Mouse (Mus musculus) midbrain, embryonic 13.5 days (tissue): ENCODE data around the gene Rbm4b. TPM values are rescaled to one million over a fixed set of nuclear protein-coding genes. Genes with fewer than 3 reads are reported as not detected.
A peak's percentile ranks its signal among the peaks of the same experiment; 100 is the strongest.

ENCODE experiments used
- ATAC-seq: fragments of 200-750 bp; cut with Nextera tagmentation; 2 replicates; pipeline ENCODE4 v1.8.0; 2017; ENCODE audit warnings: mild to moderate bottlenecking, moderate TSS enrichment, moderate library complexity
- H3K27ac ChIP-seq: fragments of 300-500 bp; sonication (generic); 2 replicates; pipeline ENCODE4 v1.5.1; 2015; ENCODE audit warnings: inconsistent platforms, mild to moderate bottlenecking, moderate library complexity
- H3K27me3 ChIP-seq: fragments of 300-500 bp; sonication (generic); 2 replicates; pipeline ENCODE4 v1.6.1; 2015; ENCODE audit warnings: mild to moderate bottlenecking, inconsistent platforms
- H3K36me3 ChIP-seq: fragments of 300-500 bp; sonication (generic); 2 replicates; pipeline ENCODE4 v1.6.1; 2015; ENCODE audit warnings: mild to moderate bottlenecking, inconsistent platforms
- H3K4me1 ChIP-seq: fragments of 300-500 bp; sonication (generic); replicated peaks from 2 replicates; pipeline ENCODE4 v1.6.1; 2015; ENCODE audit warnings: inconsistent platforms
- H3K4me2 ChIP-seq: fragments of 300-500 bp; sonication (generic); replicated peaks from 2 replicates; pipeline ENCODE4 v1.6.1; 2015; ENCODE audit warnings: moderate library complexity, mild to moderate bottlenecking, inconsistent platforms
- H3K4me3 ChIP-seq: fragments of 300-500 bp; sonication (generic); replicated peaks from 2 replicates; pipeline ENCODE4 v1.5.1; 2015; ENCODE audit warnings: mild to moderate bottlenecking, inconsistent platforms
- H3K9ac ChIP-seq: fragments of 300-500 bp; sonication (generic); replicated peaks from 2 replicates; pipeline ENCODE4 v1.6.1; 2015; ENCODE audit warnings: mild to moderate bottlenecking, inconsistent platforms
- H3K9me3 ChIP-seq: fragments of 300-500 bp; sonication (generic); 2 replicates; pipeline ENCODE4 v1.6.1; 2016; ENCODE audit warnings: mild to moderate bottlenecking, inconsistent platforms
- WGBS: fragments of 180-500 bp; shearing (Covaris S2); methylation state at CpG from one replicate; pipeline ENCODE4 v1.1.7; 2015; 5-methylcytosine and 5-hydroxymethylcytosine counted together
- polyA plus RNA-seq: library from polyadenylated mRNA; unstranded; fragments of >200 nt; fragmentation: Nextera tagmentation; extraction: Ambion mirVana; gene quantifications from 2 replicates; pipeline ENCODE4 v1.2.1, GENCODE M21; 2015

The Rbm4b gene
- polyA plus RNA-seq, 1 experiment from 2014 or later: 220 TPM

DNA sequence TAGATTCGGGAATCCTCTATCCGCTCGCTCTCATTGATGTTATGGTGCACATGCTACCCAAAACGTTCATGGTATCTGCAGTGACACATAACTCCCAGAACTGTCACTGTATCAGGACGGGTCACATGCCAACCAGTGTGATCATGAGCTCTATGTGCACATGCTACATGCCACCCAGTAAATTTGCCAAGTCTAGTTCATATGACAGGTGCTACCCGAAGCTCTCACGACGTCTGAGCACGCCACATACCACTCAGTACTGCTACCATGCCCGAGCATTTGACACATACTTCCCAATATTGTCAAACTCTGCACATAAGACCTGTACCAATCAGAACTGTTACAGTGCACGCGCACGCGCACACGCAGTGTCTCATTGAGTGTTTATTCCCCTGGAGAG, 36.2 kb upstream of the Rbm4b start:
- no peaks in the 10 kb centered on the region for H3K27me3 ChIP-seq
- no peak overlapping the region for H3K4me2 ChIP-seq
- H3K4me3 ChIP-seq: no peak overlapping the region
- no peaks in the 10 kb centered on the region for H3K9me3 ChIP-seq
- H3K27ac ChIP-seq: no peak overlapping the region
- H3K36me3 ChIP-seq: peaks cover 43% of the 10 kb centered on the region
- WGBS: 83% methylated on average over 15 of the region's 15 CpGs
- ATAC-seq: no peak
- H3K4me1 ChIP-seq: peaks cover 21% of the 10 kb centered on the region
- 0 out of 2 replicates have a peak overlapping the region, but pooled peaks have one; percentile 2 for H3K9ac ChIP-seq

DNA sequence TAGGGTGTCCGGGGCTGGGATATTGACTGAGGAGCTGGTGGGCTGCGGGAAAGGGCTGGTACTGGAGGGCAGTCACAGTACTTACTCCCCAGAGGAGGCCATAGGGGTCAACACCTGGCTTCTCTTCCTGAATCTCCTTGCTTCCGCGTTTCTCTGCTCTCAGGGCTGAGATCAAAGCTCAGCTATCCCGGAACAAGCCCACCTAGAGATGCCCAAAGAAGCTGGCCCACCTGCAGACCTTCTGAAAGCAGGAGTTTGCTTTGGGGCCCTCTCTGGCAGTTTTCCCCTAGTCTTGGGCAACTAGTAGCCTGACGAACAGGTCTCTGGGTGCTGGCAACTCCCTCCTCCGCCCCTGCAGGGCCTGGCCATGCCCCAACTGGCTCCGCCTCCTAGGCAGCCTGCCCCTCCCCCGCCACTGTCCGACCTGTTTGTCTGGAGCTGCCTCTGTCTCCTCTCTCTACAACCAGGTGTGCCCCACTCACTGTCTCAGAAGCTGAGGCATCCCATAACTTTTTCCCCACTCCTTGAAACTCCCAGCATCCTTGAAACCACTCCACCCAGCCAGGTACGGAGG, 35.5 kb upstream of the Rbm4b start:
- Histone ChIP-seq H3K4me3 (no peak overlapping the region), H3K4me1 (peaks cover 20% of the 10 kb centered on the region; the same call in 1 of the 2 replicates), H3K27ac (no peak overlapping the region), H3K27me3 (no peaks in the 10 kb centered on the region), H3K4me2 (no peak overlapping the region), H3K36me3 (peaks cover 49% of the 10 kb centered on the region), H3K9ac (0 out of 2 replicates have a peak overlapping the region, but pooled peaks have one; percentile 2), H3K9me3 (no peaks in the 10 kb centered on the region)
- WGBS: 26% methylated on average over 11 of the region's 11 CpGs
- ATAC-seq: 0 out of 2 replicates have a peak, but pooled peaks have one; percentile 48

DNA sequence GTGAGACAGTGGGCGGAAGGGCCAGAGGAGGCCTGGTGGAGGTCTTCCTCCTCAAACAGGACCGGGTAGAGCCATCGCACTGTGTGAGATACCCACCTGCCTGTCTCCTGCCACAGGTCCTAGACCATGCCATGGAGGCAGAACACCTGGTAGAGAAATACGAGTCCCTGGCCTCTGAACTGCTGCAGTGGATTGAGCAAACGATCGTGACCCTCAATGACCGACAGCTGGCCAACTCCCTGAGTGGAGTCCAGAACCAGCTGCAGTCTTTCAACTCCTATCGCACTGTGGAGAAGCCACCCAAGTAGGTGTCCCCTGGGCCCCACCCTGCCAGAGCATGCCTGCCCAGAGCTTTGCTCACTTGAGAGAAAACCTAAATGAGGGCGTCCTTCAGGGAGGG, 27.1 kb upstream of the Rbm4b start:
- H3K4me1 ChIP-seq: no peaks in the 10 kb centered on the region
- H3K27me3 ChIP-seq: no peaks in the 10 kb centered on the region
- peaks cover 96% of the 10 kb centered on the region for H3K36me3 ChIP-seq
- H3K9me3 ChIP-seq: no peaks in the 10 kb centered on the region
- no peak overlapping the region for H3K4me3 ChIP-seq
- H3K27ac ChIP-seq: no peak overlapping the region
- no peak overlapping the region for H3K4me2 ChIP-seq
- H3K9ac ChIP-seq: no peak overlapping the region
- ATAC-seq: no peak
- WGBS: 93% methylated on average over 9 of the region's 9 CpGs

DNA sequence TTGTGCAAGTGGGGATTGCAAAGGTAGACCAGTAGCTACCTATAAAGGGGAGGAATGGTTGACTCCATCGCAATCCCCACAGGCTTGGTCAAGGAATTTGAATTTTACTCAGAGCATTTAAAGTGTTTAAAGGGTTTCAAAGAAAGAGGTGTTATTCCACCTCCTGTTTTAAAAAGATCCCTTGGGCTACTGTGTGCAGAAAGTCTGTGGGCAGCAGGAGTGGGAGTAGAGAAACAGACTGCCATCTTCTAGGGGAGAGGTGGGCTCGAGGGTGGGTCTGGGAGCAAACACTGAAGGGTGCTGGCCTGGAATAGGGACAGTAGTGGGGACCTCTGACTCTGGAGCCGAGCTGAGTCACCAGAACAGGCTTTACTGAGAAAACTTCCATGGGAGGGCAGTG, 23.2 kb upstream of the Rbm4b start:
- H3K4me1 ChIP-seq: no peaks in the 10 kb centered on the region
- WGBS: 87% methylated on average over 3 of the region's 3 CpGs
- H3K27ac ChIP-seq: no peak overlapping the region
- H3K36me3 ChIP-seq: peaks cover 94% of the 10 kb centered on the region
- H3K4me2 ChIP-seq: no peak overlapping the region
- no peak overlapping the region for H3K4me3 ChIP-seq
- no peaks in the 10 kb centered on the region for H3K9me3 ChIP-seq
- no peak overlapping the region for H3K9ac ChIP-seq
- H3K27me3 ChIP-seq: no peaks in the 10 kb centered on the region
- ATAC-seq: no peak

DNA sequence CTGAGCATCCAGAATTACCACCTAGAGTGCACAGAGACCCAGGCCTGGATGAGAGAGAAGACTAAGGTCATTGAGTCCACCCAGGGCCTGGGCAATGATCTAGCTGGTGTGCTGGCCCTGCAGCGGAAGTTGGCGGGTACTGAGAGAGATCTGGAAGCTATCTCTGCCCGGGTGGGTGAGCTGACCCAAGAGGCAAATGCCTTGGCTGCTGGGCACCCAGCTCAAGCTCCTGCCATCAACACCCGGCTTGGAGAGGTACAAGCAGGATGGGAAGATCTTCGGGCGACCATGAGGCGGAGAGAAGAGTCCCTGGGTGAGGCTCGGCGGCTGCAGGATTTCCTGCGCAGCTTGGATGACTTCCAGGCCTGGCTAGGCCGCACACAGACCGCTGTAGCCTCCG, 18.4 kb upstream of the Rbm4b start:
- Histone ChIP-seq H3K4me3 (no peak overlapping the region), H3K9me3 (no peaks in the 10 kb centered on the region), H3K27me3 (no peaks in the 10 kb centered on the region), H3K27ac (no peak overlapping the region), H3K4me2 (no peak overlapping the region), H3K4me1 (no peaks in the 10 kb centered on the region), H3K36me3 (peaks cover 93% of the 10 kb centered on the region), H3K9ac (no peak overlapping the region)
- ATAC-seq: no peak
- 94% methylated on average over 13 of the region's 13 CpGs for WGBS

DNA sequence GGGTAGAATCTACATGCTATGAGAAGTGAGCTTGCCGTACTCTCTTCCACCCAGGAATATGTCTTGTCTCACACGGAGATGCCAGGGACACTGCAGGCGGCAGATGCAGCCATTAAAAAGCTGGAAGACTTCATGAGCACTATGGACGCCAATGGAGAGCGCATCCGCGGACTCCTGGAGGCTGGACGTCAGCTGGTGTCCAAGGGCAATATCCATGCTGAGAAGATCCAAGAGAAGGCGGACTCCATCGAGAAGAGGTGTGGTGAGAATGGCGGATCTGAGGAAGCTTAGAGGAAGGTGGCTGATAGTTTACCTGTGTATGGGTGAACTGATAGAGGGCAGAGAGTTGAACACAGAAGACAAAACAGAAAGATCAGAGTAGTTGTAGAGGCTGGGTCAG, 17.2 kb upstream of the Rbm4b start:
- Histone ChIP-seq H3K4me1 (no peaks in the 10 kb centered on the region), H3K36me3 (peaks cover 90% of the 10 kb centered on the region), H3K27me3 (no peaks in the 10 kb centered on the region), H3K9ac (no peak overlapping the region), H3K27ac (no peak overlapping the region), H3K4me3 (no peak overlapping the region), H3K9me3 (no peaks in the 10 kb centered on the region), H3K4me2 (no peak overlapping the region)
- 92% methylated on average over 11 of the region's 11 CpGs for WGBS
- ATAC-seq: no peak

DNA sequence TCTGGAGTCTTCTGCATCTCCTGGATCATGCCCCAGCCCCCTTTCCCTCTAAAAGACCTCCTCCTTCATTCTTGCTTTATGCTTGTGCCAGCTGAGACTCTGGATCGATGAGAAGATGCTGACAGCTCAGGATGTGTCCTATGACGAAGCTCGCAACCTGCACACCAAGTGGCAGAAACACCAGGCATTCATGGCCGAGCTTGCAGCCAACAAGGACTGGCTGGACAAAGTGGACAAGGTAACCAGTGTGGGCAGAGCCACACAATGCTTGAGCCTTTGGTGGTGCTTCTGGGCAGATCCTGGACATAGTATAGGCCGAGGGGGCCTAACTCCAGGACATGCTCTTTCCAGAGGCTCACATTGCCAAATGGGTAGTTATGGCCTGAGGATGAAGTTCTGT, 16.5 kb upstream of the Rbm4b start:
- H3K9ac ChIP-seq: no peak overlapping the region
- H3K36me3 ChIP-seq: peaks cover 90% of the 10 kb centered on the region
- H3K27me3 ChIP-seq: no peaks in the 10 kb centered on the region
- no peak overlapping the region for H3K4me3 ChIP-seq
- no peaks in the 10 kb centered on the region for H3K4me1 ChIP-seq
- no peak overlapping the region for H3K4me2 ChIP-seq
- no peak for ATAC-seq
- WGBS: 92% methylated on average over 5 of the region's 5 CpGs
- no peaks in the 10 kb centered on the region for H3K9me3 ChIP-seq
- no peak overlapping the region for H3K27ac ChIP-seq

DNA sequence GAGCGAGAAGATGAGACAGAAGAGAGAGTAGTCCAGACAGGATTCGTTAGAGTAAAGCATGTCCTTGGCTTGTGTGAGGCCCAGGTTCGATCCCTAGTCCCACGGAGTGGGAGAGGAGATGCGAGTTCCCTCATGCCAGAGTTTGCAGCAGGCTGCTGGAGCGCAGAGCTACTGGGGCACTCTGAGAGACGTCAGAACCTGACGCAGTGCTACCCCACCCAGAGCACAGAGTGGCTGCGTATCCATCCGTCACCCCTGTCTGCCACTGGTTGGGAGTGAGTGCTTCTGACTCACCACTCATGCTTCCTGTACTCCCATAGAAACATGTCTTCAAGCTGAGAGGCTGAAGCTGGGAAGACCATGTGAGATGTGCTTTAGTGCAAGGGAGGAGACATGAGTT, 14.8 kb upstream of the Rbm4b start:
- Histone ChIP-seq H3K4me3 (no peak overlapping the region), H3K4me1 (no peaks in the 10 kb centered on the region), H3K4me2 (no peak overlapping the region), H3K36me3 (peaks cover 93% of the 10 kb centered on the region), H3K27ac (no peak overlapping the region), H3K9ac (no peak overlapping the region), H3K27me3 (no peaks in the 10 kb centered on the region), H3K9me3 (no peaks in the 10 kb centered on the region)
- ATAC-seq: no peak
- 84% methylated on average over 10 of the region's 10 CpGs for WGBS

DNA sequence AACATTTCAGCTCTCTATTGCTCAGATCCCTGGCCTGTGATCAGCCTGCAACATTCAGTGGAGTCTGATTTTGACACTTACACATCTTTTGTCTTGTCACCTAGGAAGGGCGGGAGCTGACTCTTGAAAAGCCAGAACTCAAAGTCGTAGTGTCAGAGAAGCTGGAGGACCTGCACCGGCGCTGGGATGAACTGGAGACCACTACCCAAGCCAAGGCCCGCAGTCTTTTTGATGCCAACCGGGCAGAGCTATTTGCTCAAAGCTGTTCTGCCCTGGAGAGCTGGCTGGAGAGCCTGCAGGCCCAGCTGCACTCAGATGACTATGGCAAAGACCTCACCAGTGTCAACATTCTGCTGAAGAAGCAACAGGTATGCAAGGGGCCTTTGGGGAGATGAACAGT, 14.1 kb upstream of the Rbm4b start:
- ATAC-seq: no peak
- Histone ChIP-seq H3K4me3 (no peak overlapping the region), H3K4me2 (no peak overlapping the region), H3K27ac (no peak overlapping the region), H3K36me3 (peaks cover 94% of the 10 kb centered on the region), H3K27me3 (no peaks in the 10 kb centered on the region), H3K9me3 (no peaks in the 10 kb centered on the region), H3K4me1 (no peaks in the 10 kb centered on the region), H3K9ac (no peak overlapping the region)
- 93% methylated on average over 6 of the region's 6 CpGs for WGBS

DNA sequence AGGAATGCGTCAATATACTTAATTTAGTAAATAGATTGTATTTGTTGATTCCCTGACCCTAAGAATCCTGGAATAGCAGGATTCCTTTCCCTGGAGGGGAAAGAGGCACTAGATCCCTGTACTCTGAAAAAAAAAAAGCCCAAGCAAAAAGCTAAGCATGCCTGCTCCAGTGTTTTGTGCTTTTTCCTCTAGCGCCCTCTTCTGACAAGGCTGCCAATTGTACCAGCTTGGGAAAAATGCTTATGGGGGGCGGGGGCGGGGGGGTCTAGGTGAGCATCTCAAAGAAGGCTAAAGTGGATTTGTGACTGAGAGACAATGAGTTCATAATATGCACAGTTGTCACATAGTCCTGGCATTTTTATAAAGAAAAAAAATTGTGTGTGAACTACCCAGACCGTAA, 12.8 kb upstream of the Rbm4b start:
- Histone ChIP-seq H3K36me3 (peaks cover 94% of the 10 kb centered on the region), H3K4me2 (no peak overlapping the region), H3K9ac (no peak overlapping the region), H3K9me3 (no peaks in the 10 kb centered on the region), H3K4me1 (no peaks in the 10 kb centered on the region), H3K27ac (no peak overlapping the region), H3K4me3 (no peak overlapping the region), H3K27me3 (no peaks in the 10 kb centered on the region)
- WGBS: 37% methylated on average over 5 of the region's 5 CpGs
- no peak for ATAC-seq

DNA sequence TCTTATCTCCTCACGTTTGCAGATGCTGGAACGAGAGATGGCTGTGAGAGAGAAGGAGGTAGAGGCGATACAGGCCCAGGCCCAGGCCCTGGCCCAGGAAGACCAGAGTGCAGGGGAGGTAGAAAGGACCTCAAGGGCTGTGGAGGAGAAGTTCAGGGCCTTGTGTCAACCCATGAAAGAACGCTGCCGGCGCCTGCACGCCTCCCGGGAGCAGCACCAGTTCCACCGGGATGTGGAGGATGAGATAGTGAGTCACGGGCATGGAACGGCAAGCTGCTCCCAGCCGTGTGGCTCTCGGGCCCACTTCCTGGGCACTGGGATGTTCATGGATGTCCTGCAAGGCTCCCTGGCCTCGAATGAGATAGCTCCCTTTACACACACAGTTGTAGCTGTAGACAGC, 12.3 kb upstream of the Rbm4b start:
- Histone ChIP-seq H3K36me3 (peaks cover 97% of the 10 kb centered on the region), H3K9ac (no peak overlapping the region), H3K27me3 (no peaks in the 10 kb centered on the region), H3K9me3 (no peaks in the 10 kb centered on the region), H3K4me3 (no peak overlapping the region), H3K27ac (no peak overlapping the region), H3K4me2 (no peak overlapping the region), H3K4me1 (no peaks in the 10 kb centered on the region)
- WGBS: 79% methylated on average over 14 of the region's 14 CpGs
- ATAC-seq: no peak

DNA sequence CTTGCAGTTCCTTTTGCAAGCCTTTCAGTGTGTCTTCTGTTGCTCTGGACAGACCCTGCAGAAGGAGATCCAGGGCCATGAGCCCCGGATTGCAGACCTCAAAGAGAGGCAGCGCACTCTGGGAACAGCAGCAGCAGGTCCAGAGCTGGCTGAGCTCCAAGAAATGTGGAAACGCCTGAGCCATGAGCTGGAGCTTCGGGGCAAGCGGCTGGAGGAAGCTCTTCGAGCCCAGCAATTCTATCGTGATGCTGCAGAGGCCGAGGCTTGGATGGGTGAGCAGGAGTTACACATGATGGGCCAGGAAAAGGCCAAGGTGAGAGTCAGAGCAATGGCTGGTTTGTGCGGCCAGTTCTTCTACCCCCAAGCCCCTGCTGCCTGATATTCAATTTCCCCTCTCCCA, 11.2 kb upstream of the Rbm4b start:
- no peaks in the 10 kb centered on the region for H3K4me1 ChIP-seq
- WGBS: 76% methylated on average over 9 of the region's 9 CpGs
- H3K9ac ChIP-seq: peak overlapping the region; percentile 15; the same call in 1 of the 2 replicates

DNA sequence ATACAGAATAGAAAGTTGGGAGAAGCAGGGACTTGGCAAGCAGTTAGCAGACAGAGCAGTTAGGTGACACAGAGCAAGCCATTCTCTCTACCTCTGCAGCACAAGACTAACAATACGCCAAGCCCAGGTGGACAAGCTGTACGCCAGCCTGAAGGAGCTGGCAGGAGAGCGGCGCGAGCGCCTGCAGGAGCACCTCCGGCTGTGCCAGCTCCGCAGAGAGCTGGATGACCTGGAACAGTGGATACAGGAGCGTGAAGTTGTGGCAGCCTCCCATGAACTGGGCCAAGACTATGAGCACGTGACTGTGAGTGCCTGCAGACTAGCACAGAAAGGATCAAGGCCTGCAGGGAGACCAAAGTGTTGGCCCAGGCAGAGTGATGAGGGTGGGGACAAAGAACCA, 10.6 kb upstream of the Rbm4b start:
- H3K9ac ChIP-seq: no peak overlapping the region
- no peaks in the 10 kb centered on the region for H3K9me3 ChIP-seq
- H3K36me3 ChIP-seq: peaks cover 97% of the 10 kb centered on the region
- no peaks in the 10 kb centered on the region for H3K27me3 ChIP-seq
- H3K4me1 ChIP-seq: no peaks in the 10 kb centered on the region
- ATAC-seq: no peak
- H3K4me3 ChIP-seq: no peak overlapping the region
- WGBS: 96% methylated on average over 10 of the region's 10 CpGs
- H3K27ac ChIP-seq: no peak overlapping the region
- no peak overlapping the region for H3K4me2 ChIP-seq

More for the DNA sequence above, 11.2 kb upstream of the Rbm4b start:
- no peak overlapping the region for H3K4me3 ChIP-seq
- no peak overlapping the region for H3K4me2 ChIP-seq
- ATAC-seq: no peak
- peaks cover 97% of the 10 kb centered on the region for H3K36me3 ChIP-seq
- H3K9me3 ChIP-seq: no peaks in the 10 kb centered on the region
- no peaks in the 10 kb centered on the region for H3K27me3 ChIP-seq
- no peak overlapping the region for H3K27ac ChIP-seq
